Comparison of ENCODE assay signal across 8 mouse cellular contexts in the genomic region with DNA sequence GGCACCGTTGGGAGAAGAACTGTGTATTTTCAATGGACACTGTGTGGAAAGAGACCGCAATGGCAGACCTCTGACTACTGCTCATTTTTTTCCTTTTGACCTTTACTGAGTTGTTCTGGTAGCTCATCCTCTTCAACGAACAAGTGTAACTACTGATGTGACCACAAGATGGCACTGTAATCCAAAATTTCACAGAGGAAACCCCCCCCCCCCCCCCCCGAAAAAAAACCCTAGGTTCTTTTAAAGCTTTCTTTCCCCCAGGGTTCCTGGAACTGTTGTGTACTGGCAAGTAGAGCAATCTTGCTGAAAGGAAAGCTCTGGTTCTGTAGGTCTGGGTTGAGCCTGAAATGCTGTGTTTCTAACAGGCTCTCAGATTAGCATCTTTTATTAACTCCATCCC. TPM values are rescaled to one million over a fixed set of nuclear protein-coding genes. Genes with fewer than 3 reads are reported as not detected.
DNase-seq lines count a peak whose midpoint lies in the region; ATAC-seq and TF ChIP-seq lines count a peak whose summit lies in the region.

No protein-coding gene starts in this region.

- no peak overlapping the region for H3K9ac ChIP-seq in heart, adult 2 months (ENCODE audit: low read depth, low read length)

- H3K4me1 ChIP-seq in thymus, adult 2 months (replicated peaks; ENCODE audit: control insufficient read depth, insufficient read depth, low read length): peaks cover 17% of the 10 kb centered on the region
- peaks cover 4% of the 10 kb centered on the region for H3K4me1 ChIP-seq in heart, adult 2 months (ENCODE audit: control insufficient read depth, insufficient read depth, low read length)

- 3% methylated on average over 4 of the region's 4 CpGs for WGBS in thymus, adult 2 months
- 3% methylated on average over 4 of the region's 4 CpGs for WGBS in heart, adult 2 months

- no peak for TF ChIP-seq POLR2A in thymus, adult 2 months (IDR thresholded peaks at IDR 0.05; ENCODE audit: control insufficient read depth, extremely low read depth, insufficient read depth, low read length, poor library complexity)
- TF ChIP-seq POLR2A in heart, adult 2 months (IDR thresholded peaks at IDR 0.05; ENCODE audit: insufficient read depth, low read depth, low read length): no peak

- no peak overlapping the region for H3K4me3 ChIP-seq in thymus, adult 2 months (ENCODE audit: control insufficient read depth, insufficient read depth, low read length)
- no peak overlapping the region for H3K4me3 ChIP-seq in heart, adult 2 months

- peak; percentile 31 for DNase-seq in cerebellum, adult 9-10 months
- no peak for DNase-seq in cerebellum, adult 11-12 months
- peak; percentile 47 for DNase-seq in thymus, adult 2 months
- no peak for DNase-seq in thymus, adult 18-20 months
- DNase-seq in heart, adult 2 months: no peak
- DNase-seq in layer of hippocampus, postnatal 10 days (ENCODE audit: low spot score in 2 of 2): peak; percentile 50 to 52

- 0 out of 2 replicates have a peak, but pooled peaks have one; percentile 51 for ATAC-seq in monocyte, adult 5-6 weeks (replicated peaks; ENCODE audit: insufficient number of reproducible peaks, low FRiP score, low TSS enrichment, poor library complexity, severe bottlenecking)
- no peak; the same call in 1 of the 2 replicates for ATAC-seq in granulocyte monocyte progenitor cell, adult 5-6 weeks (replicated peaks; ENCODE audit: poor library complexity, severe bottlenecking)

- no peaks in the 10 kb centered on the region for H3K36me3 ChIP-seq in thymus, adult 2 months (ENCODE audit: control insufficient read depth, insufficient read depth, low read length)
- H3K36me3 ChIP-seq in heart, adult 2 months (ENCODE audit: control insufficient read depth, insufficient read depth, low read length): no peaks in the 10 kb centered on the region; the same call in 1 of the 2 replicates

- no peak for TF ChIP-seq CTCF in thymus, adult 2 months (IDR thresholded peaks at IDR 0.05; ENCODE audit: borderline replicate concordance, control insufficient read depth, extremely low read depth, insufficient read depth, low read length, poor library complexity)
- TF ChIP-seq CTCF in heart, adult 2 months (IDR thresholded peaks at IDR 0.05): peak; percentile 72

- TF ChIP-seq EP300 in heart, adult 2 months (IDR thresholded peaks at IDR 0.05; ENCODE audit: insufficient read depth, low read depth, low read length): no peak

- intact Hi-C loops in heart, adult 2 months (cut with DNase I): loop anchor here (10.0 kb wide), 2 partner anchors 71 to 331 kb away; no protein-coding TSS in a partner anchor

- H3K79me2 ChIP-seq in heart, adult 2 months (replicated peaks; ENCODE audit: control insufficient read depth, insufficient read depth, low read length): no peaks in the 10 kb centered on the region

- H3K27me3 ChIP-seq in thymus, adult 2 months (ENCODE audit: control insufficient read depth, insufficient read depth, low read length): no peaks in the 10 kb centered on the region; the same call in 1 of the 2 replicates
- no peaks in the 10 kb centered on the region for H3K27me3 ChIP-seq in heart, adult 2 months (ENCODE audit: control insufficient read depth, insufficient read depth, low read length)

- H3K27ac ChIP-seq in thymus, adult 2 months (ENCODE audit: control insufficient read depth, insufficient read depth, low read length): no peak overlapping the region
- peak overlapping the region; percentile 79 for H3K27ac ChIP-seq in heart, adult 2 months

RNA-seq across cellular contexts. Expression of gene Tlr1, which starts 49.9 kb away (rescaled TPM):
- 4.4 and 4.7 TPM in 2 replicates for polyA plus RNA-seq in thymus, adult 2 months (2012; rRNA removed)
- total RNA-seq in heart, adult 2 months (2021): under 1 TPM; 0.32 to 0.63 TPM
- polyA plus RNA-seq in heart, adult 2 months (2012; rRNA removed): 1.00 and 1.0 TPM in 2 replicates
- under 1 TPM; 0.54 to 0.57 TPM for total RNA-seq in layer of hippocampus, postnatal 10 days (2021)
- 13.4 to 22.7 TPM (median 18.5 TPM) in 3 replicates for total RNA-seq in monocyte, adult 5-6 weeks (2017)
- total RNA-seq in granulocyte monocyte progenitor cell, adult 5-6 weeks (2014; fragmentation: Nextera tagmentation): 11.1 and 11.3 TPM in 2 replicates
- total RNA-seq in granulocyte monocyte progenitor cell, adult 5-6 weeks (2017): 3.7 and 7.2 TPM in 2 replicates

Comparison
In these comparisons a context has a peak if more than half of its experiments do, and no peak if none do; other contexts are left out.
1. DNase-seq: peak in cerebellum, adult 9-10 months (single experiment), thymus, adult 2 months (single experiment) and layer of hippocampus, postnatal 10 days (2 of 2); none in cerebellum, adult 11-12 months (single experiment), thymus, adult 18-20 months (0 of 2) and heart, adult 2 months (0 of 2).